Mouse (Mus musculus): ENCODE measurements around the gene Ndufb7. TPM values are rescaled to one million over a fixed set of nuclear protein-coding genes. Genes with fewer than 3 reads are reported as not detected.
"Not testable (repeated sequence)": the region's sequence is repeated elsewhere in the genome, so short reads cannot be mapped to it uniquely, and the experiment has no call there.

Gene Ndufb7
- polyA plus RNA-seq, 1 experiment from 2014 or later: 398 TPM

- Histone ChIP-seq H3K36me3 (peaks cover 47% of the 10 kb centered on the region), H3K4me1 (replicated peaks) (peaks cover 78% of the 10 kb centered on the region), H3K9me3 (no peaks in the 10 kb centered on the region), H3K4me3 (no peak overlapping the region), H3K27me3 (ENCODE audit: insufficient read depth, poor library complexity, severe bottlenecking) (no peaks in the 10 kb centered on the region), H3K27ac (no peak overlapping the region)
- DNase-seq (ENCODE audit: low spot score): no peak
- WGBS: 90% methylated on average over 8 of the region's 8 CpGs
Measured at GRCm38 (mm10) chr8:83579676-83580075, 13.2 kb downstream of the Ndufb7 start.

GRCm38 (mm10) chr8:83580826-83581225 is 14.4 kb downstream of the Ndufb7 start:
- Histone ChIP-seq H3K4me1 (replicated peaks) (peaks cover 67% of the 10 kb centered on the region), H3K36me3 (peaks cover 48% of the 10 kb centered on the region), H3K9me3 (no peaks in the 10 kb centered on the region), H3K4me3 (no peak overlapping the region), H3K27ac (no peak overlapping the region), H3K27me3 (ENCODE audit: insufficient read depth, poor library complexity, severe bottlenecking) (no peaks in the 10 kb centered on the region)
- DNase-seq (ENCODE audit: low spot score): no peak
- WGBS: 90% methylated on average over 8 of the region's 8 CpGs

GRCm38 (mm10) chr8:83582226-83582625 is 15.8 kb downstream of the Ndufb7 start:
- Histone ChIP-seq H3K4me3 (no peak overlapping the region), H3K27me3 (ENCODE audit: insufficient read depth, poor library complexity, severe bottlenecking) (no peaks in the 10 kb centered on the region), H3K4me1 (replicated peaks) (peaks cover 53% of the 10 kb centered on the region), H3K27ac (no peak overlapping the region), H3K9me3 (no peaks in the 10 kb centered on the region), H3K36me3 (peaks cover 58% of the 10 kb centered on the region)
- WGBS: 89% methylated on average over 8 of the region's 8 CpGs
- DNase-seq (ENCODE audit: low spot score): no peak

- Histone ChIP-seq H3K27me3 (ENCODE audit: insufficient read depth, poor library complexity, severe bottlenecking) (no peaks in the 10 kb centered on the region), H3K4me1 (replicated peaks) (peaks cover 49% of the 10 kb centered on the region), H3K36me3 (peaks cover 68% of the 10 kb centered on the region), H3K27ac (no peak overlapping the region), H3K4me3 (no peak overlapping the region), H3K9me3 (no peaks in the 10 kb centered on the region)
- DNase-seq (ENCODE audit: low spot score): no peak
- WGBS: 92% methylated on average over 15 of the region's 15 CpGs
Measured at GRCm38 (mm10) chr8:83583236-83583635, 16.8 kb downstream of the Ndufb7 start.

- Histone ChIP-seq H3K27ac (no peak overlapping the region), H3K4me3 (no peak overlapping the region), H3K36me3 (peaks cover 78% of the 10 kb centered on the region), H3K4me1 (replicated peaks) (peaks cover 36% of the 10 kb centered on the region), H3K9me3 (no peaks in the 10 kb centered on the region), H3K27me3 (ENCODE audit: insufficient read depth, poor library complexity, severe bottlenecking) (no peaks in the 10 kb centered on the region)
- no peak for DNase-seq (ENCODE audit: low spot score)
- WGBS: 94% methylated on average over 1 of the region's 1 CpGs
Measured at GRCm38 (mm10) chr8:83584771-83585170, 18.3 kb downstream of the Ndufb7 start.

- Histone ChIP-seq H3K9me3 (no peaks in the 10 kb centered on the region), H3K36me3 (peaks cover 81% of the 10 kb centered on the region), H3K27me3 (ENCODE audit: insufficient read depth, poor library complexity, severe bottlenecking) (no peaks in the 10 kb centered on the region), H3K4me1 (replicated peaks) (peaks cover 39% of the 10 kb centered on the region), H3K4me3 (no peak overlapping the region), H3K27ac (no peak overlapping the region)
- DNase-seq (ENCODE audit: low spot score): no peak
- 90% methylated on average over 3 of the region's 3 CpGs for WGBS
Measured at GRCm38 (mm10) chr8:83585333-83585732, 18.9 kb downstream of the Ndufb7 start.

GRCm38 (mm10) chr8:83587644-83588043 is 21.2 kb downstream of the Ndufb7 start:
- Histone ChIP-seq H3K4me1 (replicated peaks) (peaks cover 34% of the 10 kb centered on the region), H3K36me3 (peaks cover 92% of the 10 kb centered on the region), H3K27me3 (ENCODE audit: insufficient read depth, poor library complexity, severe bottlenecking) (no peaks in the 10 kb centered on the region), H3K27ac (no peak overlapping the region), H3K9me3 (no peaks in the 10 kb centered on the region), H3K4me3 (no peak overlapping the region)
- DNase-seq (ENCODE audit: low spot score): no peak
- WGBS: 84% methylated on average over 6 of the region's 6 CpGs

- Histone ChIP-seq H3K4me1 (replicated peaks) (peaks cover 36% of the 10 kb centered on the region), H3K36me3 (peaks cover 82% of the 10 kb centered on the region), H3K27me3 (ENCODE audit: insufficient read depth, poor library complexity, severe bottlenecking) (no peaks in the 10 kb centered on the region), H3K4me3 (no peak overlapping the region), H3K9me3 (no peaks in the 10 kb centered on the region), H3K27ac (no peak overlapping the region)
- no peak for DNase-seq (ENCODE audit: low spot score)
- 95% methylated on average over 5 of the region's 5 CpGs for WGBS
Measured at GRCm38 (mm10) chr8:83588886-83589285, 22.4 kb downstream of the Ndufb7 start.

- H3K4me1 ChIP-seq (replicated peaks): peaks cover 41% of the 10 kb centered on the region
- no peak for DNase-seq (ENCODE audit: low spot score)
- peaks cover 67% of the 10 kb centered on the region for H3K36me3 ChIP-seq
- no peaks in the 10 kb centered on the region for H3K27me3 ChIP-seq (ENCODE audit: insufficient read depth, poor library complexity, severe bottlenecking)
- H3K9me3 ChIP-seq: no peaks in the 10 kb centered on the region
- WGBS: 84% methylated on average over 7 of the region's 7 CpGs
- H3K27ac ChIP-seq: no peak overlapping the region
- H3K4me3 ChIP-seq: no peak overlapping the region
Measured at GRCm38 (mm10) chr8:83590488-83591023, 24.1 kb downstream of the Ndufb7 start.

- 78% methylated on average over 3 of the region's 3 CpGs for WGBS
Measured at GRCm38 (mm10) chr8:83592682-83593081, 26.2 kb downstream of the Ndufb7 start.

GRCm38 (mm10) chr8:83593325-83594166 is 27.1 kb downstream of the Ndufb7 start:
- peak overlapping the region; percentile 97 for H3K27ac ChIP-seq
- no peaks in the 10 kb centered on the region for H3K9me3 ChIP-seq
- peaks cover 38% of the 10 kb centered on the region for H3K4me1 ChIP-seq (replicated peaks)
- peak overlapping the region; percentile 90 for H3K4me3 ChIP-seq
- peaks cover 37% of the 10 kb centered on the region for H3K36me3 ChIP-seq
- H3K27me3 ChIP-seq (ENCODE audit: insufficient read depth, poor library complexity, severe bottlenecking): no peaks in the 10 kb centered on the region
- WGBS: 6% methylated on average over 22 of the region's 22 CpGs
- DNase-seq (ENCODE audit: low spot score): no peak

More at GRCm38 (mm10) chr8:83592682-83593081, 26.2 kb downstream of the Ndufb7 start:
- peaks cover 46% of the 10 kb centered on the region for H3K36me3 ChIP-seq
- DNase-seq (ENCODE audit: low spot score): no peak
- H3K4me1 ChIP-seq (replicated peaks): peaks cover 41% of the 10 kb centered on the region
- H3K4me3 ChIP-seq: peak overlapping the region; percentile 90
- no peaks in the 10 kb centered on the region for H3K27me3 ChIP-seq (ENCODE audit: insufficient read depth, poor library complexity, severe bottlenecking)
- peak overlapping the region; percentile 31; the same call in 1 of the 2 replicates for H3K27ac ChIP-seq
- H3K9me3 ChIP-seq: no peaks in the 10 kb centered on the region

GRCm38 (mm10) chr8:83594167-83595049 is 27.9 kb downstream of the Ndufb7 start:
- H3K27me3 ChIP-seq (ENCODE audit: insufficient read depth, poor library complexity, severe bottlenecking): no peaks in the 10 kb centered on the region
- peak overlapping the region; percentile 97 for H3K27ac ChIP-seq
- peaks cover 38% of the 10 kb centered on the region for H3K4me1 ChIP-seq (replicated peaks)
- under 1% methylated on average over 43 of the region's 43 CpGs for WGBS
- peak; percentile 100 for DNase-seq (ENCODE audit: low spot score)
- peak overlapping the region; percentile 90 for H3K4me3 ChIP-seq
- no peaks in the 10 kb centered on the region for H3K9me3 ChIP-seq
- H3K36me3 ChIP-seq: peaks cover 28% of the 10 kb centered on the region

- H3K9me3 ChIP-seq; H3K27me3 ChIP-seq (ENCODE audit: insufficient read depth, poor library complexity, severe bottlenecking); DNase-seq (ENCODE audit: low spot score): not testable (repeated sequence)
- 65% methylated on average over 3 of the region's 3 CpGs for WGBS
- Histone ChIP-seq H3K4me3 (peak overlapping the region; percentile 90), H3K27ac (peak overlapping the region; percentile 97), H3K36me3 (peaks cover 24% of the 10 kb centered on the region), H3K4me1 (replicated peaks) (peaks cover 36% of the 10 kb centered on the region)
Measured at GRCm38 (mm10) chr8:83595050-83595345, 28.5 kb downstream of the Ndufb7 start.
